Mouse (Mus musculus) liver, adult 2 months (tissue): ENCODE data around the gene Amigo1. TPM values are rescaled to one million over a fixed set of nuclear protein-coding genes. Genes with fewer than 3 reads are reported as not detected.

Source experiments
- DNase-seq: peaks from one replicate; pipeline ENCODE4 v3.0.0-alpha.2; 2011; ENCODE audit warnings: low read depth, low spot score; ENCODE audit errors: extremely low read depth
- H3K27ac ChIP-seq: fragments of 200-500 bp; replicated peaks from 2 replicates; pipeline ENCODE4 v1.5.1; 2012; ENCODE audit warnings: low read depth, mild to moderate bottlenecking, control low read depth, inconsistent platforms, low read length; ENCODE audit not compliant: insufficient read depth
- H3K27me3 ChIP-seq: fragments of 200-500 bp; 2 replicates; pipeline ENCODE4 v1.6.1; 2012; ENCODE audit warnings: mild to moderate bottlenecking, moderate library complexity, low read length, inconsistent platforms; ENCODE audit not compliant: control insufficient read depth, insufficient read depth
- H3K36me3 ChIP-seq: fragments of 200-500 bp; 2 replicates; pipeline ENCODE4 v1.6.1; 2012; ENCODE audit warnings: low read length, inconsistent platforms; ENCODE audit not compliant: control insufficient read depth, insufficient read depth
- H3K4me1 ChIP-seq: fragments of 200-500 bp; 2 replicates; pipeline ENCODE4 v1.6.1; 2011; ENCODE audit warnings: low read length; ENCODE audit not compliant: control insufficient read depth, insufficient read depth
- H3K4me3 ChIP-seq: fragments of 200-500 bp; 2 replicates; pipeline ENCODE4 v1.5.1; 2011; ENCODE audit warnings: low read depth, mild to moderate bottlenecking, control low read depth, low read length, moderate library complexity; ENCODE audit not compliant: insufficient read depth
- H3K79me2 ChIP-seq: fragments of 200-500 bp; 2 replicates; pipeline ENCODE4 v1.6.1; 2012; ENCODE audit warnings: inconsistent platforms, mild to moderate bottlenecking, low read length, moderate library complexity; ENCODE audit not compliant: control insufficient read depth, insufficient read depth
- H3K9ac ChIP-seq: fragments of 200-500 bp; 2 replicates; pipeline ENCODE4 v1.6.1; 2012; ENCODE audit warnings: low read depth, mild to moderate bottlenecking, control low read depth, inconsistent platforms, low read length
- CTCF ChIP-seq: fragments of 200-500 bp; IDR thresholded peaks from 2 replicates; pipeline ENCODE4 v1.5.1; 2011; ENCODE audit warnings: low read depth, low read length, control low read depth
- POLR2A ChIP-seq: fragments of 200-500 bp; IDR thresholded peaks from 2 replicates; pipeline ENCODE4 v1.6.1; 2011; ENCODE audit warnings: low read length, control low read depth; ENCODE audit not compliant: insufficient read depth; ENCODE audit errors: extremely low read depth
- WGBS: fragments of 180-500 bp; shearing (Covaris S2); methylation state at CpG from one replicate; pipeline ENCODE4 v1.1.7; 2018; 5-methylcytosine and 5-hydroxymethylcytosine counted together
- polyA plus RNA-seq: library from polyadenylated mRNA; depleted of rRNA; stranded (reverse); fragments of >200 nt; gene quantifications from 2 replicates; pipeline ENCODE4 v1.2.3, GENCODE M21; 2012; rRNA removed
- total RNA-seq: library from RNA; depleted of rRNA; stranded (reverse); fragments of >200 nt; gene quantifications from 2 replicates; pipeline ENCODE4 v1.2.3, GENCODE M21; 2014; rRNA removed

Amigo1 gene
- total and polyA plus RNA-seq, 2 experiments: 2.7 to 15.1 TPM

GRCm38 (mm10) chr3:108241243-108241839 lies 55.2 kb downstream of the Amigo1 start:
- Histone ChIP-seq H3K4me1 (no peaks in the 10 kb centered on the region), H3K36me3 (no peaks in the 10 kb centered on the region), H3K79me2 (no peaks in the 10 kb centered on the region), H3K27me3 (no peaks in the 10 kb centered on the region), H3K27ac (no peak overlapping the region), H3K9ac (no peak overlapping the region), H3K4me3 (no peak overlapping the region)
- no peak for DNase-seq
- TF ChIP-seq CTCF (no peak), POLR2A (no peak)
- 90% methylated on average over 3 of the region's 3 CpGs for WGBS

Other genes starting within 250 kb of the Amigo1 start
- 96.1 and 97.1 TPM in 2 replicates for gene Gstm6, start 242.6 kb upstream of the Amigo1 start, total RNA-seq
- 138 and 146 TPM in 2 replicates for gene Gstm6, start 242.6 kb upstream of the Amigo1 start, polyA plus RNA-seq
- 34.1 and 107 TPM in 2 replicates for gene Gstm3, start 217.1 kb upstream of the Amigo1 start, total RNA-seq
- gene Gstm3, start 217.1 kb upstream of the Amigo1 start, polyA plus RNA-seq: 145 and 164 TPM in 2 replicates
- 79.1 and 88.5 TPM in 2 replicates for gene Gstm2, start 199.9 kb upstream of the Amigo1 start, total RNA-seq
- gene Gstm2, start 199.9 kb upstream of the Amigo1 start, polyA plus RNA-seq: 222 and 270 TPM in 2 replicates
- gene Gstm1, start 168.4 kb upstream of the Amigo1 start, total RNA-seq: 474 and 907 TPM in 2 replicates
- 5,254 and 6,847 TPM in 2 replicates for gene Gstm1, start 168.4 kb upstream of the Amigo1 start, polyA plus RNA-seq
- 19.8 and 26.5 TPM in 2 replicates for gene Gstm4, start 141.4 kb upstream of the Amigo1 start, total RNA-seq
- 86.0 and 98.9 TPM in 2 replicates for gene Gstm4, start 141.4 kb upstream of the Amigo1 start, polyA plus RNA-seq
- 11.0 and 13.8 TPM in 2 replicates for gene Ampd2, start 99.7 kb upstream of the Amigo1 start, total RNA-seq
- gene Ampd2, start 99.7 kb upstream of the Amigo1 start, polyA plus RNA-seq: 69.6 and 128 TPM in 2 replicates
- 2.9 and 3.9 TPM in 2 replicates for gene Gnat2, start 93.5 kb upstream of the Amigo1 start, total RNA-seq
- gene Gnat2, start 93.5 kb upstream of the Amigo1 start, polyA plus RNA-seq: 0.91 and 1.5 TPM in 2 replicates
- gene Gnai3, start 40.2 kb upstream of the Amigo1 start, total RNA-seq: 89.5 and 92.8 TPM in 2 replicates
- 19.0 and 24.6 TPM in 2 replicates for gene Gnai3, start 40.2 kb upstream of the Amigo1 start, polyA plus RNA-seq
- not detected in 2 replicates for gene Gpr61, start 31.5 kb upstream of the Amigo1 start, total RNA-seq
- not detected in 2 replicates for gene Gpr61, start 31.5 kb upstream of the Amigo1 start, polyA plus RNA-seq
- 2.1 and 2.4 TPM in 2 replicates for gene Cyb561d1, start 14.9 kb downstream of the Amigo1 start, total RNA-seq
- gene Cyb561d1, start 14.9 kb downstream of the Amigo1 start, polyA plus RNA-seq: 3.8 and 4.1 TPM in 2 replicates
- gene Atxn7l2, start 24.6 kb downstream of the Amigo1 start, total RNA-seq: 0.28 and 0.34 TPM in 2 replicates
- 1.7 and 2.0 TPM in 2 replicates for gene Atxn7l2, start 24.6 kb downstream of the Amigo1 start, polyA plus RNA-seq
- gene Sypl2, start 40.3 kb downstream of the Amigo1 start, total RNA-seq: 0.09 TPM in 1 of 2 replicates, not detected in the other
- gene Sypl2, start 40.3 kb downstream of the Amigo1 start, polyA plus RNA-seq: 0.06 and 0.09 TPM in 2 replicates
- gene Psma5, start 70.6 kb downstream of the Amigo1 start, total RNA-seq: 85.9 and 86.7 TPM in 2 replicates
- gene Psma5, start 70.6 kb downstream of the Amigo1 start, polyA plus RNA-seq: 40.5 and 46.4 TPM in 2 replicates
- 6.5 and 10.5 TPM in 2 replicates for gene Sort1, start 97.7 kb downstream of the Amigo1 start, total RNA-seq
- gene Sort1, start 97.7 kb downstream of the Amigo1 start, polyA plus RNA-seq: 5.1 and 8.3 TPM in 2 replicates
- not detected in 2 replicates for gene Mybphl, start 178.6 kb downstream of the Amigo1 start, total RNA-seq
- gene Mybphl, start 178.6 kb downstream of the Amigo1 start, polyA plus RNA-seq: not detected in 2 replicates
- 0.40 TPM in 1 of 2 replicates, not detected in the other for gene Psrc1, start 197.5 kb downstream of the Amigo1 start, total RNA-seq
- gene Psrc1, start 197.5 kb downstream of the Amigo1 start, polyA plus RNA-seq: 0.26 and 0.37 TPM in 2 replicates
- 0.18 and 0.47 TPM in 2 replicates for gene Celsr2, start 229.2 kb downstream of the Amigo1 start, total RNA-seq
- 0.60 and 0.61 TPM in 2 replicates for gene Celsr2, start 229.2 kb downstream of the Amigo1 start, polyA plus RNA-seq